Mouse (Mus musculus) right cerebral cortex, postnatal 14 days (tissue): ENCODE results near the gene Rnpep.
"Not testable (repeated sequence)": the region's sequence is repeated elsewhere in the genome, so short reads cannot be mapped to it uniquely, and the experiment has no call there.

Source experiments
- DNase-seq: peaks from one replicate; pipeline ENCODE4 v3.0.0; 2022

The Rnpep gene

GRCm38 (mm10) chr1:135258380-135259127 lies 25.3 kb downstream of the Rnpep start, which contains the start of gene Elf3:
TSS of gene Elf3 (minus strand) at chr1:135258568.
- no peak for DNase-seq

GRCm38 (mm10) chr1:135256299-135256698 lies 27.6 kb downstream of the Rnpep start:
- no peak for DNase-seq

GRCm38 (mm10) chr1:135252854-135253253 lies 31.0 kb downstream of the Rnpep start:
- no peak for DNase-seq

GRCm38 (mm10) chr1:135251405-135251804 lies 32.5 kb downstream of the Rnpep start:
- no peak for DNase-seq

GRCm38 (mm10) chr1:135250706-135251105 lies 33.2 kb downstream of the Rnpep start:
- no peak for DNase-seq

GRCm38 (mm10) chr1:135248434-135248850 lies 35.4 kb downstream of the Rnpep start:
- DNase-seq: peak; percentile 37

- no peak for DNase-seq
Measured at GRCm38 (mm10) chr1:135244014-135244413, 39.9 kb downstream of the Rnpep start.

GRCm38 (mm10) chr1:135240206-135240605 lies 43.7 kb downstream of the Rnpep start:
- DNase-seq: not testable (repeated sequence)

GRCm38 (mm10) chr1:135237131-135237851 lies 46.6 kb downstream of the Rnpep start:
- DNase-seq: no peak

- no peak for DNase-seq
Measured at GRCm38 (mm10) chr1:135234771-135235170, 49.1 kb downstream of the Rnpep start.

- DNase-seq: no peak
Measured at GRCm38 (mm10) chr1:135233961-135234360, 49.9 kb downstream of the Rnpep start.

GRCm38 (mm10) chr1:135231878-135232277 lies 52.0 kb downstream of the Rnpep start:
- not testable (repeated sequence) for DNase-seq

GRCm38 (mm10) chr1:135227339-135227950 lies 56.4 kb downstream of the Rnpep start:
- no peak for DNase-seq

- DNase-seq: no peak
Measured at GRCm38 (mm10) chr1:135224981-135225604, 58.8 kb downstream of the Rnpep start.

GRCm38 (mm10) chr1:135224147-135224546 lies 59.7 kb downstream of the Rnpep start:
- DNase-seq: no peak

- no peak for DNase-seq
Measured at GRCm38 (mm10) chr1:135217607-135218233, 66.2 kb downstream of the Rnpep start.

- DNase-seq: no peak
Measured at GRCm38 (mm10) chr1:135213772-135214640, 69.9 kb downstream of the Rnpep start.
